Mouse (Mus musculus) R1 (cell line): ENCODE data around the gene Ndnf.

ENCODE experiments used
- DNase-seq: peaks from one replicate; pipeline ENCODE4 v3.0.0-alpha.2; 2018; ENCODE audit warnings: low read depth, low spot score

Gene Ndnf

GRCm38 (mm10) chr6:65671451-65671850 lies at the start of gene Ndnf:
TSS of gene Ndnf (plus strand) at chr6:65671590.
- DNase-seq = peak; percentile 73

- DNase-seq = no peak
These were observed 48.2 kb upstream of the Ndnf start for GRCm38 (mm10) chr6:65623016-65623715.

DNA sequence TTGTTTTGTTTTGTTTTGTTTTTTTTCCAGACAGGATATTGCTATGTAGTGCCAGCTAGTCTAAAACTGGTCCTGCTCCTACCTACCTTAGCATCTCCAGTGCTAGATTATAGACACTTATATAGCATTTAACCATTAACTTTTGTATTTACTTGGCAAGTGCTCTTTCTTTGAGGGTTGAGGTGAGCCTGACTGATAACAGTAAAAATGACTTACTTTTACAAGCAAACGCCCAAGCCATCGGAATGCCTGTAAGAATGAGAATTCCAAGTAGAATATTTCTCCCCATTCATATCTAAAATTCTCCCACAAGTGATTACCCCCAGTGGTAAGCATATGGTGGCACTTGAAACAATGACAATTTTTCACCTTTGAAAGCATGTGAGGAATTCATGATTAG lies 40.8 kb upstream of the Ndnf start:
- no peak for DNase-seq

GRCm38 (mm10) chr6:65632184-65632583 lies 39.2 kb upstream of the Ndnf start:
- no peak for DNase-seq

DNA sequence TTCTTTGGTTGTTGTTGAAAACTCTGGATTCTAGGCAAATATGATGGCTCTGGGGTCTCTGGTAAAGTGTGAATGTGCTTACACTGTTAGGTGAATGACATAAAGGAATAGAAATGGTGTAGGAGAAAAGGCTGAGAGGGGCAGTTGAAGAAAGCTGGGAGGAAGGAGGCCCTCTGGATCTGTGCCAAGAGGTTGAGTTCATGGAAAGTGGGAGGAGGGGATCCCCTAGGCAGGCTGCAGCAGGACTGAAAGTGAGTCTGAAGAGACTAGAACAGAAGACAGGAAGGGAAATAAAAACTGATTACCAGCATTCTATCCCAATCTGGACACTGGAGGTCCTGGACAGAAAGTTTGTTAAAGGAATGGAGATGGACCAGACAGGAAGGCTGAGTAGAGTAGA lies 29.0 kb upstream of the Ndnf start:
- no peak for DNase-seq

DNA sequence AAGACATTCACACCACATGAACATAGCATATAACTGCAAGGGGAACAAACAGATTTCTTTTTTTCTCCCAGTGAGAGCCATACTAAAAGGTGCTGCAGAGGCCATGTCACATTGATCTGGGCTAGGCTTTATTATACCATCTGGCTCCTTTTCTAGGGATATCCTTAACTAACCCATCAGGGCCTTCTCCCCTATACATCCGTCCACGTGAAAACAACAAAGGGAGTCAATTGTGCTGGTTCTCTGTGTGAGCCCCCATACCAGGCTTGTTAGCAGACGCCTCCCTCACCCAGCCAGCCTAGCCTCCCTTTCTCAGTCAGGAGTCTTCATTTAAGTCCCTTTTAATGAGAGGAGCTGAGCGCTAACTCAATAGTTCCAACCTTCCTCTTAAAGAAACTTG lies 27.3 kb upstream of the Ndnf start:
- no peak for DNase-seq

DNA sequence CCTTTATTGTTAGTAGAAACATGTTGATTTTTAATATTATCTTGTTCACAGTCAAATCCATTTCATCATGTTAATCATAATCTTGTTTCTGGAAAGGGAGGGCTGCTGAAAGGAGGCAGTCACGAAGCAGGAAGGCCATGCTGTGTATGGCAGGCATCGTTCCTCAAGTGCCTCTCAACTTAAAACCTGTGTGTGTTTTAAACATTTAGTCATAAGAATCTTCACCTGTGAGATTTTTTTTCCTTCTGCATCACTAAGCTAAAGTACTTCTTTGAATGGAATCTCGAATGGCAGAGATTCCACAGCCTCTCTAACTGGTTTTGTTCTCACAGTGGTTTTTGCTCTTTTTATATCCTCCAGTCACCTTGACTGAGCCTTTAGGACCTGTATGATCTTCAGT lies 25.0 kb upstream of the Ndnf start:
- no peak for DNase-seq

DNA sequence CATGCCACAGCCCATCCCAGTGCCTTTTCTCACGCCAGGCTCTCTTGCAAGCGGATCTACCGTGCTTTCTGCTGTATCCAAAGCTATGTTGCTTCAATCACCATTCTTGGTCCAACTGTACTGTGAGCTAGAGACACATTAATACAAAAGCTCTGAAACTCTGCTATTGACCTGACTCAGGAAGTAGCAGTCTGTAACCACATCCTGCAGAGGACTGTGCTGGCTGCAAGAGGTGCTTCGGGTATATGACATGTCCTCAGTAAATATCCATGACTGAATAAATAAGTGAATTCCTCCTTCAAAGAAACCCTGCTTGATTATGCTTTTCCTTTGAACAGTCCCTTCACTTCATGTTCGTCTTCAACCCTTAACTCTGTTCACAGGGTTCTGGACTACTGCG lies 23.7 kb upstream of the Ndnf start:
- DNase-seq = no peak

DNA sequence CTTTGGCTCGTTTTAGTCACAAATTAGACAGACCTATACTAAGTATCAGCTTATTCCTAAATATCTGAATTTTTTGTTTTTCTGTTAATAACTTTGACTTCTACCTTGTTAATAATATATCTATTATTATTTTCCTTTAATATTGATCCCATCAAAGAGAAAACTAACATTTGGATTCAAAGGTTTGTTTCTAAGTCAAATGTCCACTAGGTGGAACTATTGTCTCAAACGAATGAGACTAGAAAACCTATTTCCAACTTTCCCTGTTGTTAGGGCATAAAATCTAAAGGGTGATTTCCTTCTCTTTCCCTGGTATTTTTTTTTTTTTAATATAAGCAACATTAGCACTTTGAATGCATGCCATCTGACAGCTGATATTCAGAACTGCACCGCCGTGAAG lies 20.0 kb upstream of the Ndnf start:
- peak; percentile 31 for DNase-seq

DNA sequence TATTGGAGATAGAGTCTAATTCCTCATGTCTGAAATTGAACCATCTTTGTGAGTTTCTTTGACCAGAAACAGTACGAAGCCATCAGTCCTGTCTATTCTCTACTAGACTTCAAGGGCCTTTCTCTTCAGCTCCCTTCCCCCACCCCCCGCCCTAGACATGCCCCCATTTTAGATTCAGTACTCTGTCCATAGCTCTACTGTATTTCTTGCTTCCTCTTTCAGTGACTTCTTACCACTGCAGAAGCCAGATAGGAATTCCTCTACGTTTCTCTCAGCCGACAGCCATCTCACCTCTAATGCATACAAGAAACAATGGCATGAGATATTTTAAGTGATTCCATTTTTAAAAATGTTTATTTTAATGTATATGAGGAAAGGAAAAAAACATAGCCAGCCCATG lies 10.1 kb upstream of the Ndnf start:
- DNase-seq = no peak

DNA sequence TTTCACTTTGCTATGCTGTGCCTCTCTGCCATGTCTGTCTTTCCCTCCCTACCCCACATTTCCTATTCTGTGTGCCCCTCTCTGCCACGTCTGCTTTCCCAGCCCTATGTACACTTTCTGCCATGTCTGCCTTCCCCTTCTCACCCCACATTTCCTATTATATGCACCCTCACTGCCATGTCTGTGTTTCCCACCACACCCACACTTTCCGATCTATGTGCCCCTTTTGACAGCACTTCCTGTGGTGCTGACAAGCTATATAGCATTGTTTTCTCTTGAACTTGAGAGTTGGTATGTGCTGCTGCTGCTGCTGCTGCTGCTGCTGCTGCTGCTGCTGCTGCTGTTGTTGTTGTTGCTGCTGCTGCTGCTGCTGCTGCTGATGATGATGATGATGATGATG lies 9.3 kb upstream of the Ndnf start:
- DNase-seq = no peak

DNA sequence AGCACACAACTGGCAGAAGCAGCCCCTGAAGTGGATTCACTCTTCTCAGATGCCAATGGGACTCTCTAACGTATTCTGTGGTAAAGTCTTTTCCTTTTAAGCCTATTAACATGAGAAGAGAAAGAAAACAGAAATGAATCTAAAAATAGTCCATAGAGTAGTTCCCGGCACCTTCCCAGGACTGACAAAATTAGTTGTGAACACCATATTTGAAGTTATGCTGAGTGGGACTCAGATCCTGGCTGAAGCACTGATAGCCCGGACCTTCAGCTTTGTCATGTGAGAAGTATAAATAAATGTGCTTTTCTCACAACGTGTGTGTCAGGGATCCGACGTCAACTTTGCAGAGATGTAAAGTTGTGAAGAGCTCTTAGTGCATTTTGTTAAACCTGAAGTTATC lies 7.4 kb upstream of the Ndnf start:
- DNase-seq = no peak

DNA sequence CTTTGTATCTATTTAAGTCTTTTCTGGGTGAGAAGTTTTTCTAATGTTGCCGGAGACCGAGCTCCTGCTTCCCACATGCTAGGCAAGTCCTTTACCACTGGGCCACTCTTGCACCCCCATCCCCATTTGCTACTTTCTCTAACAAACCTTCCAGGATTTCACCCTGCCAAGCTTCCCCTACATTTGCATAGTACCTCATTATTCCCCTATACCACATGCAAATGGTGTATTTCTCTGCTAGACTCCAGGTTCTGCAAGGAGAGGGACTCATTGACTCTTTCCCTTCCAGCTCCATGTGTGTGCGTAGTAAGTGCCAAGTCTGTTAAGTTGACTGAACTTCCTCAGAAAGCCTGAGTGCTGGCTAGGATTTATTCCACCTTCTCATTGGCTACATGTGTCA lies 5.1 kb upstream of the Ndnf start:
- no peak for DNase-seq

GRCm38 (mm10) chr6:65669971-65670370 lies 1.4 kb upstream of the Ndnf start:
- no peak for DNase-seq

- DNase-seq = peak; percentile 38
These were observed 394 bp upstream of the Ndnf start for GRCm38 (mm10) chr6:65670981-65671411.

DNA sequence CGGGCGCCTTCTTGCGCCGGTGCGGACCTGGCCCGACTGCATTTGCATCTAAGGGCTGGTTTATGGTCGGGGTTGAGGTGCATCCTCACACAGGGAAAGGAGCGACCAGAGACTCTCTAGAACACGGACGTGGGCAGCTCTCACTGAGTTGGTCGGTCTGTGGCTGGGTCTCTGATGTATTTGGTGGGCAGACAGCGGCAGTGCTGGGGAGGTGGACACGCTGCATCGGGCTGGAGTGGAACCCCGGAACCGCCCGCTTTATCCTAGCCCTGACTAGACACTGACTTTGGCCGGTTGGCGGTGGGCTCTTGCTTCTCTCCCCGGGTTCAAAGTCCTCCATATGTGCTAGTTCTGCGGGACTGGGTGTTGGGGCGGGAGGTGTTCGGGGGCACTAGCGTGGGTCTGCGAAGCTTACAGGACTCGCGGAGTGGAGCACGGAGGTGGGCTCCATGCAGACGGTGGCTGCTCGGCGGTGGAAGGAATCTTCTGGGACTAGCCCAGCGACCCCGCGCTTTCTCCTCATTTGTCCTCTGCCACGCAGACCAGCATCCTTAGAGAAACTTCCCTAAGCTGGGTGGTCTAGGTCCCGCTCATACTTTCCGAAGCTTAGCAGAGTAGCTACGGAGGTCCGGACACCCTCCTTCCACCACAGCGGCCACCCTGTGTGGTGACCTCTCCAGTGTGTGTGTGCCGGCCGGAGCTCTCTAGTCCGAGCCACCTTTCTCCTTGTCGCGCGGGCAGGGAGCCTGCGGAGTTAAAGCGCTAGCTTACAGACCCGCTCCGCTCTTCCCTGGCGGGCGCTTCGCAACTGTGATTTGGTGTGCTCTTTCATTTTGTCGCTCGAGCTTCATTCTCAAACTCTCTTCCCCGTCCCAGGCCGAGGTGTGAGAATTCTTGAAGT lies 991 bp downstream of the Ndnf start:
- peak; percentile 56 for DNase-seq

- peak; percentile 7 for DNase-seq
These were observed 22.5 kb downstream of the Ndnf start for GRCm38 (mm10) chr6:65693938-65694337.

- no peak for DNase-seq
These were observed 49.3 kb downstream of the Ndnf start for GRCm38 (mm10) chr6:65720676-65721075.

- DNase-seq = no peak
These were observed 54.3 kb downstream of the Ndnf start for GRCm38 (mm10) chr6:65725677-65726076.

GRCm38 (mm10) chr6:65728261-65728660 lies 56.9 kb downstream of the Ndnf start:
- DNase-seq = no peak

DNA sequence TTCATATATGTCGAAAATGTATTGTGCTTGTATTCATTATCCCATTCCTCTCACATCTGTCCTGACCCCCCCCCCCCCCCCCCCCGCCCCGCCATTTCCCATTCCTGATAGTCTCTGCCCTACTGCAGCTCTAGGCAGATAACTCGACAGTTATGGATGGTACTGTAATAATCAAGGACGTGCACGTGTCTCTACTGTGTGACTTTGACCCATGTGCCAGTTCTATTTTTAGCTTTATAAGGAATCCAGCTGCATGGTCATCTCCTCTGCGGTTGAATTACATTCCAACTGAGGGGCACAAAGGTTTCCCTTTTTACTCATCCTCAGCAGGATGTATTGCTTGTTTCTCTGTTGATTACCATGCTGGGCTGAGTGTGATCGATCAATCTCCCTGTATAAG lies 68.1 kb downstream of the Ndnf start:
- DNase-seq = no peak

- no peak for DNase-seq
These were observed 71.9 kb downstream of the Ndnf start for GRCm38 (mm10) chr6:65743144-65743870.
